Mouse (Mus musculus): Measurements from ENCODE around the gene Ciao1. TPM values are rescaled to one million over a fixed set of nuclear protein-coding genes. Genes with fewer than 3 reads are reported as not detected.
"Not testable (repeated sequence)": the region's sequence is repeated elsewhere in the genome, so short reads cannot be mapped to it uniquely, and the experiment has no call there.

Gene Ciao1
- polyA plus RNA-seq, 1 experiment = 53.9 TPM

- H3K4me2 ChIP-seq (ENCODE audit: low read depth) = peak overlapping the region; percentile 41
- H3K4me3 ChIP-seq = no peak overlapping the region
- H3K27me3 ChIP-seq (ENCODE audit: control insufficient read depth, insufficient read depth, insufficient read length) = no peaks in the 10 kb centered on the region
- peaks cover 98% of the 10 kb centered on the region for H3K79me2 ChIP-seq (ENCODE audit: control insufficient read depth, insufficient read depth)
- TF ChIP-seq CEBPB (IDR thresholded peaks at IDR 0.05; ENCODE audit: insufficient read depth, poor library complexity, severe bottlenecking) = no peak
- no peak for TF ChIP-seq TCF12 (IDR thresholded peaks at IDR 0.05; ENCODE audit: insufficient read depth, poor library complexity, severe bottlenecking)
- no peak for TF ChIP-seq POLR2AphosphoS2 (IDR thresholded peaks at IDR 0.05; ENCODE audit: insufficient read length, low read depth)
- no peak for TF ChIP-seq MYOG (IDR thresholded peaks at IDR 0.05; ENCODE audit: control insufficient read depth in 1 of 3, insufficient read depth in 1 of 3, insufficient read length in 2 of 3, low read depth in 2 of 3)
- no peak for TF ChIP-seq POLR2A (IDR thresholded peaks at IDR 0.05; ENCODE audit: insufficient read length, low read depth)
- no peak for TF ChIP-seq TCF3 (IDR thresholded peaks at IDR 0.05; ENCODE audit: insufficient read length, low read depth)
- TF ChIP-seq MAX (IDR thresholded peaks at IDR 0.05; ENCODE audit: low read depth) = no peak
- no peak for TF ChIP-seq MYOD1 (IDR thresholded peaks at IDR 0.05; ENCODE audit: control insufficient read depth in 1 of 3, insufficient read length in 2 of 3, low read depth in 2 of 3)
- TF ChIP-seq REST (IDR thresholded peaks at IDR 0.05; ENCODE audit: insufficient read depth, insufficient read length) = no peak
- no peak for TF ChIP-seq USF1 (IDR thresholded peaks at IDR 0.05; ENCODE audit: low read depth)
- no peak for TF ChIP-seq E2F4 (IDR thresholded peaks at IDR 0.05; ENCODE audit: insufficient read depth)
- no peak for TF ChIP-seq SRF (IDR thresholded peaks at IDR 0.05; ENCODE audit: control insufficient read depth, insufficient read length, low read depth)
- no peaks in the 10 kb centered on the region for H3K36me3 ChIP-seq (ENCODE audit: control insufficient read depth, insufficient read depth)
- H3ac ChIP-seq (ENCODE audit: control insufficient read depth, insufficient read length) = no peak overlapping the region
These were observed 28.1 kb upstream of the Ciao1 start for GRCm38 (mm10) chr2:127275551-127276320.

GRCm38 (mm10) chr2:127274590-127274989, 27.0 kb upstream of the Ciao1 start:
- TF ChIP-seq POLR2AphosphoS2 (IDR thresholded peaks at IDR 0.05; ENCODE audit: insufficient read length, low read depth) = no peak
- TF ChIP-seq POLR2A (IDR thresholded peaks at IDR 0.05; ENCODE audit: insufficient read length, low read depth) = no peak
- TF ChIP-seq MYOD1 (IDR thresholded peaks at IDR 0.05; ENCODE audit: control insufficient read depth in 1 of 3, insufficient read length in 2 of 3, low read depth in 2 of 3) = no peak
- no peak for TF ChIP-seq CEBPB (IDR thresholded peaks at IDR 0.05; ENCODE audit: insufficient read depth, poor library complexity, severe bottlenecking)
- TF ChIP-seq MAX (IDR thresholded peaks at IDR 0.05; ENCODE audit: low read depth) = no peak
- peak; percentile 59 for TF ChIP-seq SRF (IDR thresholded peaks at IDR 0.05; ENCODE audit: control insufficient read depth, insufficient read length, low read depth)
- TF ChIP-seq TCF12 (IDR thresholded peaks at IDR 0.05; ENCODE audit: insufficient read depth, poor library complexity, severe bottlenecking) = no peak
- TF ChIP-seq TCF3 (IDR thresholded peaks at IDR 0.05; ENCODE audit: insufficient read length, low read depth) = no peak
- TF ChIP-seq MYOG (IDR thresholded peaks at IDR 0.05; ENCODE audit: control insufficient read depth in 1 of 3, insufficient read depth in 1 of 3, insufficient read length in 2 of 3, low read depth in 2 of 3) = peak in 2 of 3 experiments; percentile 8 to 15
- TF ChIP-seq E2F4 (IDR thresholded peaks at IDR 0.05; ENCODE audit: insufficient read depth) = no peak
- H3K79me2 ChIP-seq (ENCODE audit: control insufficient read depth, insufficient read depth) = peaks cover 86% of the 10 kb centered on the region
- H3K36me3 ChIP-seq (ENCODE audit: control insufficient read depth, insufficient read depth) = no peaks in the 10 kb centered on the region
- no peak overlapping the region for H3ac ChIP-seq (ENCODE audit: control insufficient read depth, insufficient read length)
- H3K4me2 ChIP-seq (ENCODE audit: low read depth) = peak overlapping the region; percentile 41
- H3K4me3 ChIP-seq = no peak overlapping the region
- H3K27me3 ChIP-seq (ENCODE audit: control insufficient read depth, insufficient read depth, insufficient read length) = no peaks in the 10 kb centered on the region

GRCm38 (mm10) chr2:127272806-127273205, 25.2 kb upstream of the Ciao1 start:
- Histone ChIP-seq H3K4me3 (no peak overlapping the region), H3K27me3 (ENCODE audit: control insufficient read depth, insufficient read depth, insufficient read length) (no peaks in the 10 kb centered on the region), H3ac (ENCODE audit: control insufficient read depth, insufficient read length) (no peak overlapping the region), H3K4me2 (ENCODE audit: low read depth) (no peak overlapping the region), H3K36me3 (ENCODE audit: control insufficient read depth, insufficient read depth) (no peaks in the 10 kb centered on the region), H3K79me2 (ENCODE audit: control insufficient read depth, insufficient read depth) (peaks cover 69% of the 10 kb centered on the region)
- no peak for TF ChIP-seq POLR2A (IDR thresholded peaks at IDR 0.05; ENCODE audit: insufficient read length, low read depth)
- no peak for TF ChIP-seq TCF3 (IDR thresholded peaks at IDR 0.05; ENCODE audit: insufficient read length, low read depth)
- no peak for TF ChIP-seq MYOD1 (IDR thresholded peaks at IDR 0.05; ENCODE audit: control insufficient read depth in 1 of 3, insufficient read length in 2 of 3, low read depth in 2 of 3)
- no peak for TF ChIP-seq REST (IDR thresholded peaks at IDR 0.05; ENCODE audit: insufficient read depth, insufficient read length)
- no peak for TF ChIP-seq MYOG (IDR thresholded peaks at IDR 0.05; ENCODE audit: control insufficient read depth in 1 of 3, insufficient read depth in 1 of 3, insufficient read length in 2 of 3, low read depth in 2 of 3)
- no peak for TF ChIP-seq E2F4 (IDR thresholded peaks at IDR 0.05; ENCODE audit: insufficient read depth)
- no peak for TF ChIP-seq MAX (IDR thresholded peaks at IDR 0.05; ENCODE audit: low read depth)
- no peak for TF ChIP-seq CEBPB (IDR thresholded peaks at IDR 0.05; ENCODE audit: insufficient read depth, poor library complexity, severe bottlenecking)
- TF ChIP-seq SRF (IDR thresholded peaks at IDR 0.05; ENCODE audit: control insufficient read depth, insufficient read length, low read depth) = no peak
- no peak for TF ChIP-seq USF1 (IDR thresholded peaks at IDR 0.05; ENCODE audit: low read depth)
- TF ChIP-seq POLR2AphosphoS2 (IDR thresholded peaks at IDR 0.05; ENCODE audit: insufficient read length, low read depth) = no peak
- TF ChIP-seq TCF12 (IDR thresholded peaks at IDR 0.05; ENCODE audit: insufficient read depth, poor library complexity, severe bottlenecking) = no peak

GRCm38 (mm10) chr2:127272049-127272448, 24.4 kb upstream of the Ciao1 start:
- peaks cover 61% of the 10 kb centered on the region for H3K79me2 ChIP-seq (ENCODE audit: control insufficient read depth, insufficient read depth)
- not testable (repeated sequence) for H3K27me3 ChIP-seq (ENCODE audit: control insufficient read depth, insufficient read depth, insufficient read length); H3K36me3 ChIP-seq (ENCODE audit: control insufficient read depth, insufficient read depth); H3K4me2 ChIP-seq (ENCODE audit: low read depth); H3ac ChIP-seq (ENCODE audit: control insufficient read depth, insufficient read length)
- peak overlapping the region; percentile 85 for H3K4me3 ChIP-seq

GRCm38 (mm10) chr2:127271042-127271515, 23.5 kb upstream of the Ciao1 start:
- TF ChIP-seq USF1 (IDR thresholded peaks at IDR 0.05; ENCODE audit: low read depth) (no peak), E2F4 (IDR thresholded peaks at IDR 0.05; ENCODE audit: insufficient read depth) (no peak), MYOG (IDR thresholded peaks at IDR 0.05; ENCODE audit: control insufficient read depth in 1 of 3, insufficient read depth in 1 of 3, insufficient read length in 2 of 3, low read depth in 2 of 3) (no peak), TCF12 (IDR thresholded peaks at IDR 0.05; ENCODE audit: insufficient read depth, poor library complexity, severe bottlenecking) (no peak), POLR2A (IDR thresholded peaks at IDR 0.05; ENCODE audit: insufficient read length, low read depth) (no peak), SRF (IDR thresholded peaks at IDR 0.05; ENCODE audit: control insufficient read depth, insufficient read length, low read depth) (no peak), REST (IDR thresholded peaks at IDR 0.05; ENCODE audit: insufficient read depth, insufficient read length) (no peak), CEBPB (IDR thresholded peaks at IDR 0.05; ENCODE audit: insufficient read depth, poor library complexity, severe bottlenecking) (no peak), MYOD1 (IDR thresholded peaks at IDR 0.05; ENCODE audit: control insufficient read depth in 1 of 3, insufficient read length in 2 of 3, low read depth in 2 of 3) (no peak), MAX (IDR thresholded peaks at IDR 0.05; ENCODE audit: low read depth) (no peak), TCF3 (IDR thresholded peaks at IDR 0.05; ENCODE audit: insufficient read length, low read depth) (no peak), POLR2AphosphoS2 (IDR thresholded peaks at IDR 0.05; ENCODE audit: insufficient read length, low read depth) (no peak)
- peaks cover 51% of the 10 kb centered on the region for H3K79me2 ChIP-seq (ENCODE audit: control insufficient read depth, insufficient read depth)
- H3ac ChIP-seq (ENCODE audit: control insufficient read depth, insufficient read length) = peak overlapping the region; percentile 71
- peak overlapping the region; percentile 85 for H3K4me3 ChIP-seq
- H3K36me3 ChIP-seq (ENCODE audit: control insufficient read depth, insufficient read depth) = no peaks in the 10 kb centered on the region
- no peaks in the 10 kb centered on the region for H3K27me3 ChIP-seq (ENCODE audit: control insufficient read depth, insufficient read depth, insufficient read length)
- H3K4me2 ChIP-seq (ENCODE audit: low read depth) = peak overlapping the region; percentile 84
